Mouse (Mus musculus): ENCODE measurements around the gene Nudt2.

GRCm38 (mm10) chr4:41527996-41528395 lies 63.0 kb downstream of the Nudt2 start:
- no peak for TF ChIP-seq GATA1 (IDR thresholded peaks at IDR 0.05; ENCODE audit: low read length)
- TF ChIP-seq TAL1 (IDR thresholded peaks at IDR 0.05; ENCODE audit: low read length): no peak

Measured in erythroblast, embryonic 14.5 days (primary cell).